In the genomic region with DNA sequence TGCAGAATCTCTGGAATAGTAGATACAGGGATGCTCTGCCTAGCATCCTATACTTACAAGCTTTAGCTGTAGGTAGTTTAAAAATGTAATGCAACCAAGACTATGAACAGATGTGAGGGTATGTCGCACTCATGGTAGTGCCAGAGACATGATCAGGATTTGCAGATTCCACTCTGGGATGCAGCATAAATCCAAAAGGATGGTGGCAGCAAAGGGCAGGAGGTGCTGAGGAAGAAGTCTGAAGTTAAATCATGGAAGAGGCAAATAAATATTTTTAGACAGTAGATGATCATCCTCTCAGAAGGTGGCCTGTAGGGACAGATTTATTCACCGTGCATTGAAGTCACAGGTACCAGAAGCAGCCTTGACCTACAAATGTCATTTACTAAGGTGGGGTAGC, we compare ENCODE assay signal across 12 mouse cellular contexts.
"Had no signal": no experiment of that assay in that cellular context is flagged by ENCODE, and none has a peak within 500 bp of the region (broad histone marks: within the 10 kb centered on the region; RNA-seq: fewer than 3 reads in every experiment).

No protein-coding gene starts in this region.

- H3K36me3 ChIP-seq: limb, embryonic 12.5 days; liver, embryonic 13.5 days; lung, embryonic 15.5 days; midbrain, embryonic 12.5 days; neural tube, embryonic 13.5 days had no signal

- H3K4me3 ChIP-seq: limb, embryonic 12.5 days; liver, embryonic 13.5 days; lung, embryonic 15.5 days; midbrain, embryonic 12.5 days; neural tube, embryonic 13.5 days had no signal

- DNase-seq: kidney, adult 18-20 months; kidney, postnatal 14 days; liver; liver, embryonic 13.5 days; liver, postnatal 0 days; right cerebral cortex, adult 18-20 months; right cerebral cortex, postnatal 25 days; thymus, postnatal 4 days had no signal

- H3K27me3 ChIP-seq: limb, embryonic 12.5 days; liver, embryonic 13.5 days; lung, embryonic 15.5 days; midbrain, embryonic 12.5 days; neural tube, embryonic 13.5 days had no signal

- ATAC-seq: liver, postnatal 0 days had no signal

- H3K9me3 ChIP-seq: limb, embryonic 12.5 days; liver, embryonic 13.5 days; lung, embryonic 15.5 days; midbrain, embryonic 12.5 days; neural tube, embryonic 13.5 days had no signal

- H3K9ac ChIP-seq: limb, embryonic 12.5 days; liver, embryonic 13.5 days; liver, postnatal 0 days; lung, embryonic 15.5 days; midbrain, embryonic 12.5 days; neural tube, embryonic 13.5 days had no signal

- H3K4me2 ChIP-seq: limb, embryonic 12.5 days; liver, embryonic 13.5 days; lung, embryonic 15.5 days; midbrain, embryonic 12.5 days; neural tube, embryonic 13.5 days had no signal

- H3K27ac ChIP-seq: limb, embryonic 12.5 days; liver, embryonic 13.5 days; lung, embryonic 15.5 days; midbrain, embryonic 12.5 days; neural tube, embryonic 13.5 days had no signal

- H3K4me1 ChIP-seq: limb, embryonic 12.5 days; liver, embryonic 13.5 days; lung, embryonic 15.5 days had no signal
